Mouse (Mus musculus): Measurements from ENCODE around the gene AU040320.

DNA sequence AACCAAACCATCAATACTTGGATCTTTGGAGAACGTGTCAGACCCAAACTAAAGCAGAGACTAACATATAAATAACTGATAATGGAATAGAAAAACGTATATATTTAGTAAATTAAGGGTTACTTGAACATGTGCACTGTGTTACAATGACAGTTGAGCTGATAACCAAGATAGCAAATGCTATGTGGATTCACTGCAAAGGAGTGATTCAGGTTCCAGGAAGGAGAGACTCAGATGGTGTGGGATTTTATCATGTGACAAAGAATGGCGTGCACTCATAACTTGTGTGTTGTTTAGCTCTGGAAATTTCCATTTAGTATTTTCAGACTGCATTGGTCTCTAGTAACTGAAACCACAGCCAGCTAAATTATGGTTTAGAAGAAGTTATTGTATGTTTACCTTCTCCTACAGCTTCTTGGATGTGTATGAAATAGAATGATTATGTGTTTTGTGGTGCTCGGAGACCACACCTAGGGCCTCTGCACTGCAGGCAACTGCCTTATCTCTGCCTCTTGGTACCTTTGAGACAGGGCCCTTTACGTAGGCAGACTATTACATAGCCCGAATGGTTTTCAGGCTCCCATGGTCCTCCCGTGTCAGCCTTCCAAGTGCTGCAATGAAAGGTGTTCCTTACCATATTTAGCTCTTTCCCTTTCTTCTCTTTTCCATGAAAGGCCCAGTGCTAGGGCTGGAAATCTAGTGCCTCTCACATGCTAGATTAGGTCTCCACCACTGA lies 53.5 kb downstream of the AU040320 start:
- TF ChIP-seq POLR2A (IDR thresholded peaks at IDR 0.05; ENCODE audit: extremely low read depth, insufficient read depth, low read length) (no peak), CTCF (IDR thresholded peaks at IDR 0.05; ENCODE audit: extremely low read depth, insufficient read depth, low read length) (no peak)

Measured in cortical plate, adult 2 months (tissue).